Mouse (Mus musculus) thymus, postnatal 14 days (tissue): ENCODE results near the gene Trp53tg5.

Experiments used
- DNase-seq: peaks from one replicate; pipeline ENCODE4 v3.0.0; 2021

The Trp53tg5 gene

GRCm38 (mm10) chr2:164473624-164474023 is at the start of gene Trp53tg5:
Gene Trp53tg5, minus strand, starts transcription at chr2:164473724.
- no peak for DNase-seq

- DNase-seq = peak; percentile 18
These were observed 48.8 kb upstream of the Trp53tg5 start for GRCm38 (mm10) chr2:164522280-164522679.

DNA sequence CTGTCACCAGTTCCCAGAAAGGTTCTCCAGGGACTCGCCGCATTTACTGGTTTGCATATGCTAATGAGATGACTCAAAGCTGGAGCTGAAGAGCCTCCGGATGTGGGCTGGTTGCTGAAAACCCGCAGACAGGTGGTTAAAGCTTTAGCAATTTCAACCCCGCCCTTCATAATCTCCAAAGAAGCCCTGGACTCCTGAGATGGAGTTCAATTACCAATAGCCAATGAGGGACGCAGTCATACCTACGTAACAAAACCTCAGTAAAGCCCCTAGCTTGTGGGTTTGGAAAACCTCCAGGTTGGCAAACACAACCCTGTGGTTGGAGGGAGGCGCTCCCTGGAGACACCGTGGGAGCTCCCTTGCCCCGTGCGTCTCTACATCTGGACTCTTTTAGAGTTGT is 48.3 kb upstream of the Trp53tg5 start:
- DNase-seq = peak; percentile 60

- DNase-seq = peak; percentile 51
These were observed 47.3 kb upstream of the Trp53tg5 start for GRCm38 (mm10) chr2:164520782-164521181.

- no peak for DNase-seq
These were observed 45.6 kb upstream of the Trp53tg5 start for GRCm38 (mm10) chr2:164519171-164519526.

- DNase-seq = no peak
These were observed 45.0 kb upstream of the Trp53tg5 start for GRCm38 (mm10) chr2:164518266-164519170.

- peak; percentile 76 for DNase-seq
These were observed 44.1 kb upstream of the Trp53tg5 start for GRCm38 (mm10) chr2:164517485-164518221.

GRCm38 (mm10) chr2:164516592-164516991 is 43.1 kb upstream of the Trp53tg5 start:
- no peak for DNase-seq

DNA sequence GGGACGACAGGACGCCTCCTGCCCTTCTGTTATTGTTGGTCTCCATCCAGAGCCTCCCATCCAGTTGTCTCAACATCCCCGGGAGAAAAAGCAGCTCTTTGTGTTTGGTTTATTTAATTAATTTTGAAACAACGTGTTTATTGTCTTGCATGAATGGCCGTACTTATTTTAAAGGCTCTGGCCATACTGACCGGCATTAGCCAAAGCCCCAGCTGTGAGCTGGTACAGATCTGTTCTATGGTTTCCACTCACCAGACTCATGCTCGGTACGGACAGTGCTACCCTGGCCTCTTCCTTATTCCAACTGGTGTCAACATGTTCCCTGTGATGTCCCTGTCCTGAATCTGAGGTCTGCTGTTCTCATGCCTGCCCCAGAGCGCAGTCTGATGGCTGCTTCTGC is 42.4 kb upstream of the Trp53tg5 start:
- no peak for DNase-seq

DNA sequence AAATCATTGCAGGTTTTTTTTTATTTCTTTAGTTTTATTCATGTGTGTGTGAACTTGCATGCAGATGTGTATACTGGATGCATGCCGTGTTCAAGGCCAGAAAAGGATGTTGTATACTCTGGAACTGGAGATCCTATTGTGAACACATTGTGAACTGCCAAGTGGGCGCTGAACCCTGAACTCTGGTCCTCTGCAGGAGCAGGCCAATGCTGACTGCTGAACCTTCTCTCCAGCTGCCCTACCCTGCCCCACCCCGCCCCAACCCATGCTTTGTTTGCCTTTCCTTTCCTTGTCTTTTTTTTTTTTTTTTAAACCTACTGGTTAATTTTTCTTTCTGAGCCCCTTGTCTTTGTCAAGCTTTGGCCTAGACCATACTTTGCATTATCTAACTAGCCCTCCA is 41.4 kb upstream of the Trp53tg5 start:
- DNase-seq = no peak

DNA sequence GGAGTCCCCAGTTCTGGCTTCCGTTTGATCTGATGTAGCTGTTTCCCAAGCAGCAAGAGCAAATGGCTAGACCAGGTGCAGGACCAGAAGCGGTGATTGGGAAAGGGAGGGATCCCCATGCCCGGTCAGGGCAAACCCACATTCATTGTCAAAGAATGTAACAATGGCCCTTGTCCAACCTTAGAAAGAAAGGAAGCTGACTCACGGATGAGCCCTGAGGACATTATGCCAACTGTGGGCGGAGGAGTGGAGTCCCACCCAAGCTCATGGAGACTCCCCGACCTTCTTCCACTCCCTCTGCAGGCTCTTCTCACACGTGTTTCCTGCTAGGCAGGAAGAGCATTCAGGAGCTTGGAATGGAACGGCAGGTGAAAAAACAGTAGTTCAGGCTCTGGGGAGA is 39.9 kb upstream of the Trp53tg5 start:
- no peak for DNase-seq

GRCm38 (mm10) chr2:164512121-164512909 is 38.8 kb upstream of the Trp53tg5 start:
- DNase-seq = no peak

DNA sequence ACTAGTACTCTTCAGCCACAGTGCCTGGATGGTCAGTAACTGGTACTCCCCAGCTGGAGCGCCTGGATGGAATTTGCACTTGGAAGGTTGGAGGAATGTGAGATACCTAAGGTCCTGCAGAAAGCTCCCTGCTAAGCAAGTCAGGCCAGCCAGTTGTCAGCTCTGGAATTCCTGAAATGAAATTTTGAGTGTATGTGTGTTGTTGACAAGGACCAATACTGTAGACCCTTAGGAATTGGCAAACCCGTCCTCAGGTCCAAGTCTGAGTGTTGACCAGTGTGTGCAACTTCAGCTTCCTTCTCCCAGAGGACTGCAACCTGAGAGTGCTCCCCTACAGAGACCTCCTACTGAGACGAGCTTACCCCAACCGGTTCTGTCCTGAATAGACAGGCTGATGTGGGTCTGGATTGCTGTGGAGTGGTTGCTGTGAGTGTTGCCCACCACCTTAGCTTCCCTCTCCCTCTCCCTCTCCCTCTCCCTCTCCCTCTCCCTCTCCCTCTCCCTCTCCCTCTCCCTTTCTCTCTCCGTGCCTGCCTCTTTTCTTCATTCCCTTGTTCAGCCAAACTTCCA is 37.2 kb upstream of the Trp53tg5 start:
- DNase-seq = no peak

DNA sequence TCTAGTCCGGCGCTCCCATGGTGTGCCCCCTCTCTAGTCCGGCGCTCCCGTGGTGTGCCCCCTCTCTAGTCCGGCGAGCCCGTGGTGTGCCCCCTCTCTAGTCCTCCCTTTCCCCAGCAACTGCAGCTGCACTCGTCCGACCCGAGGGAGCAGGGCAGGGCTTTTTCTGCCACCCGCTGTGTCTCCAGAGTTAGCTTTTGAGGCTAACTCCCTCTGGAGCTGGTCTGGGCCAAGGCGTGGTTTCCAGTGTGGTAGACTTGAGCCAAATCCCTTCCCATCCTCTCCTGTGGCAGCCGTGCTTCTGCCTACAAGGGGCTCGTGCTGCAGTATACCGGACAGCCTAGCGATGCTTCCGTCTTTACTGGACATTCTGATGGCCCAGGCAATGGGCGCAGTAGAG is 34.3 kb upstream of the Trp53tg5 start:
- no peak for DNase-seq

DNA sequence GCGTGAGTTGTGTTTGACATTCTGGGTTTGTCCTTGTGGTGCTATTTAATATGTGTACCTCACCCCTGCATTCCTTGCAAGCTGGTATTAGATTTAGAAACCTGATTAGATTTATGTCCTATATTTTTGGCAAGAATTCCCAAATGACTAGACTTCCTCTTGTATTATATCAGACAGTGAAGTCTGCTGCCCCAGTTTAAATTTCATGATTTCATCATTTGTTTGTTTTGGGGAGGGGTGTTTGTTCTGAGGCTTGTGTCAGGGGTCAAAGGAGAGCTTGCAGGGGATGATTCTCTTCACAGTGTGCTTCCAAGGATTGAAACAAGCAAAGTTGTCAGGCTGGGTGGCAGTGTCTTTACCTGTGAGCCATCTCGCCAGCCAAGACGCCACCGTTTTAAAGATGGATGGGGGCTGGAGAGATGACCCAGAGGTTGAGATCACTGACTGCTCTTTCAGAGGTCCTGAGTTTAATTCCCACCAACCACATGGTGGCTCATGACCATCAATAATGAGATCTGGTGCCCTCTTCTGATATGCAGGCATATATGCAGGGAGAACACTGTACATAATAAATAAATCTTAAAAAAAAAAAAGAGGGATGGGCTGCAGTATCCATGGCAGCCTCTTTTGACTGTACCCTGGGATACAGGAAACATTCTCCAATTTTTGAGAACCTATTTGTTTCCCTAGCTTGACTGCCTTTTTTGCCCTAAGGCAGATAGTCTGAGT is 32.3 kb upstream of the Trp53tg5 start:
- DNase-seq = no peak

DNA sequence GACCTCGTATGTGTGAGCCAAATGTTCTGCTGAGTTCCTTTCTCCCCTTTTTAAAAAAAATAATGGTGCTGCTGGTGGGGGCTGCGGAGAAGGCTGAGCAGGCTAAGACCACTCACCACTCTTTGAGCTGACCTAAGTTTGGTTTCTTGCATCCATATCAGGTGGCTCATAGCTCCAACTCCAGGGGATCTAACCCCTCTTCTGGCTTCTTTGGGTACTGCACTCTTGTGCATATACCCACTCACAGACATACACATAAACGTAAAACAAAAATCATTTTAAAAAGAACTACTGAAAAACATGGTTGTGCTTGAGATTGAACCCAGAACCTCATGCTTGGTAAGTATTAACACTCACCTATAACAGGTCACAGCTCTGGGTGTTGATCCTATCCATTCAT is 31.4 kb upstream of the Trp53tg5 start:
- DNase-seq = no peak

GRCm38 (mm10) chr2:164500511-164500910 is 27.0 kb upstream of the Trp53tg5 start:
- DNase-seq = no peak

- DNase-seq = no peak
These were observed 25.8 kb upstream of the Trp53tg5 start for GRCm38 (mm10) chr2:164499317-164499716.

- DNase-seq = peak; percentile 42
These were observed 24.3 kb upstream of the Trp53tg5 start for GRCm38 (mm10) chr2:164497691-164498268.

- DNase-seq = peak; percentile 88
These were observed 23.5 kb upstream of the Trp53tg5 start, which contains the start of gene Pigt for GRCm38 (mm10) chr2:164496847-164497690. Gene Pigt, plus strand, starts transcription at chr2:164497520.

- DNase-seq = no peak
These were observed 22.8 kb upstream of the Trp53tg5 start for GRCm38 (mm10) chr2:164496331-164496730.
